Mouse (Mus musculus) adrenal gland, postnatal 14 days (tissue): ENCODE measurements at regions not wholly inside any gene's neighbourhood (a gene's known extent, or its start where the extent isn't known, plus 50 kb on each side); places are given as distances from the start of the nearest gene placed in this dataset.

ENCODE experiments used
- DNase-seq: peaks from one replicate; pipeline ENCODE4 v3.0.0; 2021; ENCODE audit warnings: mixed read lengths

DNA sequence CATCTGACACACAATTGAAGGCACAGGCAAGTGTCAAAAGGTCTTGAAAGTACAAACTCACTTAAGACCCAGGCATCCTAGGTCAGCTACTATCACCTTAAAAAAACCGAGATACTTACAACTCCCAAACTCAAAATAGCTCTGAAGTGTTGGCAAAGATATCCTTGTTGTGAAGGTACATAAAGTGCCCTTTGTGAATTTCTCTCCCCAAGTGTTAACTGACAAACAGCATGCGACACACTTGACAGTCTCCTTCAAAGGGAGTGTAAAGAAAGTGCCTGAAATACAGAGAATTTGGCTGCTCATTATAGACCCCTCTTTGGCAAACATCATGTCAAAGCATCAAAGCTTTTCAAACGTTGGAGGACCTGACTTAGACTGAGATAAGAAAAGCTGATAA is 2634.2 kb downstream of the 9330182O14Rik start:
- no peak for DNase-seq

DNA sequence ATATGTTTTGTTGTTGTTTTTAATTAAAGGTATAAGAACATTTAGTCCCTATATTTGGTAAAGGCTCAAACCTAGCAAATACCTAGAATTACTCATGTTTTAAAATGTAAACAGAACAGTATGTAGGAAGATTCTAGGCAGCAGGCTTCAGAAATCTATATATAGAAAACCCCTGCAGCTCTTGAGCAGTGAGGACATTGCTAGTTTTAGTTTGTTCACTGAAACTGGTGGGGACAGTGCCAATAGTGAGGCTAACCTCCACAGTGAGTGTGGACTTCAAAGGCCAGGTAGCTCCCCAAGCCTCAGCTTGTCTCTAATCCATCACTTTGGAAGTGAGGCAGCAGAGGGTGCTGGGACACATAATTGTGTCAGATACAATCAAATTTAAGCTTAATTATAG is 2645.7 kb downstream of the 9330182O14Rik start:
- DNase-seq, result no peak

- DNase-seq, result no peak
These were observed 2667.1 kb downstream of the 9330182O14Rik start for GRCm38 (mm10) chr15:42801217-42801616.

- DNase-seq, result no peak
These were observed 2676.8 kb downstream of the 9330182O14Rik start for GRCm38 (mm10) chr15:42810871-42811490.

GRCm38 (mm10) chr15:42815026-42815724 is 2681.0 kb downstream of the 9330182O14Rik start:
- DNase-seq, result no peak

DNA sequence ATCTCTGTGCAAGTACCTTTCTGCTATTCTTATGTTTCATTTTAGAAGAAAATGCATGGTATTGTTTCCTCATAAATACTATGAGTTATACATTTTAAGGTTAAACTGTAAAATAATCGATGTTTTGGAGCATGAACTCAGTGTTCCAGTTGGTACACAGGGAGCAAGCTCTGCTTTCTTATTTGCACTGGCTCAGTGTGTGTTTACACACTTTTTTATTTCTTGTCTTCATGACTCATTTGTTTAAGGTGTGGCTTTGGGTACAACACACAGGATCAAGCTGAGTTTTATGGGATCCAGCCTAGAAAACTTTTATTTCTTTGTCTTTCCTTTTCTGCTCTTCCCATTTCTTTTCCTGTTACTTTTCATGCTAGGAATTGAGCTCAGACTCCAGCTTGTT is 2704.7 kb downstream of the 9330182O14Rik start:
- no peak for DNase-seq

GRCm38 (mm10) chr15:42850003-42850402 is 2715.8 kb downstream of the 9330182O14Rik start:
- no peak for DNase-seq

DNA sequence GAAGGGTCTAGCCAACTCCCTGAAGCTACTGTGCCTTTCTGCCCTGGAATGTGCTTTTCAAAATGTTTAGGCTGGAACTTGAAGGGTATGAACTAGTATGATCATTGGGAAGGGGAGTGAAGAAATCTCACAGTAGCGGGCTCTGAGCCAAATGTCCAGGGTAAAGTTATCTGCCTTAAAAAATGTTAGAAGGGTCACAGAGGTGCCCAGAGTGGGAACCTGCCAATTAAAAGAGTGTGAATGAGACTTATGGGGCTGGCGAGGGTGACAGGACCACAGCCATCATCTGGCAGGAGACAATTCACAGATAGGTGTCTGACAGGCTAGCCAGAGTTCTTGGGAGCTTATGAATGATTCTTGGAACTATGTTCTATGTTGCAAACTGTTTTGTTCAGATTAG is 2738.3 kb downstream of the 9330182O14Rik start:
- DNase-seq, result peak; percentile 3

GRCm38 (mm10) chr15:42894611-42895010 is 2760.4 kb downstream of the 9330182O14Rik start:
- DNase-seq, result peak; percentile 10

DNA sequence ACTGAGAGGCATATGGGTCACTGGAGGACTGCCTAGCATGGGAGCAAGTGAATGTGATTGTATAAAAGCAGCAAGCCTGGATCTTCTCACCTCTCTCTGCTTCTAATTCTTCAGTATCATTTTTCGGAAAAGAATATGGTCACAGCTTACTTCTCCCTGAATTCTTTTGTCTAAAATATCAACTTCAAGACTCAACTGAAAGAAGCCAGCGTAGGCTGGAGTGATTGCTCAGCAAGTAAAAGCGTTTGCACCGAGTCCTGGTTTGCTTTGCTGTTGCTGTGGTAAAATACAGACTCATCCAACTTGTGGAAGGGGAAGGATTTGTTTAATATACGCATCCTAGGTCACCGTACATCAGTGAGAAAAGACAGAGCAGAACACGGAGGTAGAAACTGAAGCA is 2765.9 kb downstream of the 9330182O14Rik start:
- DNase-seq, result no peak

- no peak for DNase-seq
These were observed 2767.6 kb downstream of the 9330182O14Rik start for GRCm38 (mm10) chr15:42901782-42902181.

GRCm38 (mm10) chr15:42911357-42911756 is 2777.2 kb downstream of the 9330182O14Rik start:
- DNase-seq, result no peak

DNA sequence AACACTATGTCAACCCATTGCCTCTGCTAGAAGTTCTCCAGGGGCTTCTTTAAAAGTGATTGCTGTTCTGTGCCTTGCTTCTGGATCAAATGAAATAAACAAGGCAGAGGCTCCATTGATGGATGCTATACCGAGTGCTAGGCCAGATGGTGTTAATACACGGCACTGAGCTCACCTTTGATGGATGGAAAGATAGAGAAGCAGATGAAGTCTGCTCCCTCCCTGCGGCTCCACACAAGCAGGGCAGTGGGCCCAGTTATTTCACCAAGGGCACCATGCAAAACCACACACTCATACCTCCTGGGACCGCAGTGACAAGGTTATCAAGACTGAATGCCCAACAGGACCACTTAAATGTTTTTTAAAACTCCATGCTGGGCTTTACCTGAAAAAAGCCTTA is 2778.7 kb downstream of the 9330182O14Rik start:
- no peak for DNase-seq

DNA sequence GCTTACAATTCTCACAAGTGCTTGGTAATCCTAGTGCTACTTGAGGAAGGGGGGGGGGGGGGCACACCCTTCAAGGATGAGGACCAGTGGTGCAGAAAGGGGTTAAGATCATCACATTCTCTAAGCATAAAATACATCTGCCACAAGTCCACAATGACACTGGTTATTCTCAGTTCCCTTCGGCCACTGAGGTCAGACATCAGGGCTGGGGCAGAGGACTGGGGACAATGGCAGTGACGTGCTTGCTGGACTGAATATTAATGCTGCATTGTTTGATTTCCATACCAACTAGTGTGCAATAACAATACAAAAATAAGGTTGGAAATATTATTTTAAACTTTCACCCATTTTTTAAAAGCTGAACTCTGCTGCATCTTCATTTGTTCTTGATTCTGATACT is 2779.1 kb downstream of the 9330182O14Rik start:
- DNase-seq, result no peak

GRCm38 (mm10) chr15:42914099-42914498 is 2779.9 kb downstream of the 9330182O14Rik start:
- peak; percentile 65 for DNase-seq

DNA sequence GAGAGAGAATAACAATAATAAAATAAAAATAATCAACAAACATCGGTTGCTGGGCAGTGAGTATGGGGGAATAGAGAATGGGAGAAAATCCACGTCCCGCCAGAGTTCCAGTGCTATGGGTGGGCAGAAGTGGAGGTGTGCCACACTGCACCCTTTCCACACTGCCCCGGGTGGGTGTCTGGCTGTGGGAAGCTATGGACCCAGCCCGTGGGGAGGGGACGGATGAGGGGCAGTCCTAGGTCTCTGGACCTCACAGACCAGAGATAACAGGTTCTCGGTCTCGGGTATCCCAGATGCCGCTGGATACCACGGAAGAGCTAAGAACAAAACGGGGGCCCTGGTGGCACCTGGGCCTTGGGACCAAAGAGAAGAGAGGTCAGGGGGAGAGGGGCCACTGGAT is 2781.0 kb downstream of the 9330182O14Rik start:
- no peak for DNase-seq

- no peak for DNase-seq
These were observed 2787.5 kb downstream of the 9330182O14Rik start for GRCm38 (mm10) chr15:42921618-42922017.

DNA sequence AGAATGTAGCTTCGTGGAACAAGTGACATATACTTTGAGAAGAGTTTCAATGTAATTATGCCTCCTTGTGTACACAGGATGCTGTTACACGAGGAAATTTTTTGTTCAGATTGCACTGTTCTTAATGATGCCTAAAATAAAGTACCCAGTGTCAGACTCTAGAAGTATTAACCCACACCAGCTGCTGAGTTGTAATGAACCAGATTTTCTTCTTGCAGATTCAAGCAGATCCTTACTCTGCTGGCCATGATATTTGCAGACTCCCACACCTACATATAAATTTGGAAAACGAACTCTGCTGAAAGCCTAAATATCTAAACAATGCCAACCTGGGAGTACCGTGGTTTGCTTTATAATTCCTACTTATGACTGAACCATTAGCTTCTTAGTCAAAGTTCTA is 2794.2 kb downstream of the 9330182O14Rik start:
- no peak for DNase-seq

GRCm38 (mm10) chr15:42944610-42945009 is 2810.4 kb downstream of the 9330182O14Rik start:
- no peak for DNase-seq

GRCm38 (mm10) chr15:42955167-42955566 is 2821.0 kb downstream of the 9330182O14Rik start:
- no peak for DNase-seq

GRCm38 (mm10) chr15:42962747-42963338 is 2828.7 kb downstream of the 9330182O14Rik start:
- peak; percentile 66 for DNase-seq

DNA sequence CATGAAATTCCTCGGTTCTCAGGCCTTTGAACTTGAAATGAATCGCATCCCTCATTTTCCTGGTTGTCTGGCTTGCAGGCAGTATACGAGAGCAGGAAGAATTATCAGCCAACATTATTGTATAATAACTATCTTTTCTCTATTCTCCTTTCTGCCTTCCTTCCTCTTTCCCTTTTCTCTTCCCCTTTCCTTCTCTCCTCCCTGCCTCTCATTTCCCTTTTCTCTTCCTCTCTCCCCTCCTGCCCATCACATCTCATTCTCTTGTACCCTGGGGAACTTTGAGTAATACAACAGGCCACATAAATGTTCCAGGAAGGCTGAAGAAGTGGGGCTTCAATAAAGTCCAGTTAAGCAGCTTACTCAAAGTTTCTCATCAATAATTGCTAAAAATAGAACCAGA is 2831.1 kb downstream of the 9330182O14Rik start:
- no peak for DNase-seq
